Mouse (Mus musculus): ENCODE results near the gene Rora.

Gene Rora

GRCm38 (mm10) chr9:69394234-69394633 is 740.6 kb downstream of the Rora start:
- no peak for DNase-seq (ENCODE audit: low spot score in 2 of 2)

- DNase-seq (ENCODE audit: low spot score in 2 of 2): no peak
These were observed 743.8 kb downstream of the Rora start for GRCm38 (mm10) chr9:69397432-69397759.

DNA sequence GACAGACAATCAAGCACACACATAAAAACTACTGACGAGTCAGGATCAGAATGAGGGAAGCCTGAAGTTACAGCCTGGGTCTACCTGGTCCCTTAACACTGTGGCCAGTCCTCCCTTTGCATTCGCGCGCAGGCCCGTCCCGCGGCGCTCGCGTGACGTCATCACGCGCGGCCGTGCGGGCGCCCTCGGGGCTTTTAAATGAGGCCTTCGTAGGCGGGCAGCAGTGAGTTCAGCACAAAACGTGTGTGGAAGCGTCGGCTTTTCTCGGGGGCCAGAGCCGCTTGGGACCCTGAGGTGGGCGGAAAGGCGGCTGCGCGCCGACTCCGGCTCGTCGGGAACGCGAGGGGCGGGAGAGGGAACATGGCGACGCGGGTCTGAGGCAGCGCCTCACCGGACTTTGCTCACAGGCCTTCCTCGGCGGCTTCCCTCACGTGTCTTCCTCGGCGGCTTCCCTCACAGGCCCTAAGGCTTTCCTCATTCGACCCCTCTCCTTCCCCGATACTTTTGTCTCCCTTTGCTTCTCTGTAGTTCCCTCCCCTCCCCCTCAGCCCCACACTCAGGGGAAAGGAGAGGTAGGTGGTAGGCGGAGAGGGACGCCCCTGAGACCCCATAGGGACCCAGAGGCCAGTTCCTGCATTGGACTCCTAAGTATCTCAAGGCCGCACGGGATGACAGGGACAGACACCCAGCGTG is 744.3 kb downstream of the Rora start, which contains the start of gene Ice2:
TSS of gene Ice2 (plus strand) at position 147 of the 693 bp plus-strand sequence.
- peak; percentile 33 to 76 for DNase-seq (ENCODE audit: low spot score in 2 of 2)

DNA sequence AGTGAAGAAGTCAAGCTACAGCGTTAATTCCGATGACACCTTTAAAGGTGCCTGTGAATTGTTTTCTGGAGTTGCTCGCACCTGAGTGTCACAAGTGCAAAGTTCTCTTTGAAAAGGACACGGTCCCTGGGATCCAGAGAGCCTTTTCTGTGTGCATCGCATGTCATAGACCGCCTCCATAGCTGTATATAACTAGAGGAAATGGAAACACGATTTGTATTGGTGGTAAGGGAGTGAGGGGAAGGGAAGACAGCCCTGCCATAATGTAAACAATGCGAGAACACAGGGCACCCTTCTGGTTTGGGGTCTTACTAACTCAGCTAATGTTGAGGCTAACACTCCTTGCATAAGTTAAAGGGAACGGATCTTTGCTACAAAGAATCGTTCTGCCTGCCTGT is 744.9 kb downstream of the Rora start:
- DNase-seq (ENCODE audit: low spot score in 2 of 2): no peak

- DNase-seq (ENCODE audit: low spot score in 2 of 2): no peak
These were observed 751.1 kb downstream of the Rora start for GRCm38 (mm10) chr9:69404671-69405070.

DNA sequence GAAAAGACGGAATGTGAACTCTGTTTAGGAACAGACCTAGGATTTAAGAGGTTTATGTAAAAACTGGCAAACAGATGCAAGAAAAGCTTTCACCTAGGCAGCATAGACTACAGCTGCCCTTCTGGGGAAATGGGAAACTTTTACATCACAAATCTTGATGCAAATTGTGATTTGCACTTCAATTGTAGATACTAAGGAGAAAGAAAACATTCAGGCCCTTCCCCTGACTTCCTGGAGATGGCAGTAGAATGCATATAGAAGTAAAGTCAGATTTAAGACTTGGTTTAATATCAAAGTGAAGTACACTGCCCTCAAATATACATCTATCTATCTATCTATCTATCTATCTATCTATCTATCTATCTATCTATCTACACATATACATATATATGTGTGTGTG is 765.9 kb downstream of the Rora start:
- no peak for DNase-seq (ENCODE audit: low spot score in 2 of 2)

- DNase-seq (ENCODE audit: low spot score in 2 of 2): no peak
These were observed 776.9 kb downstream of the Rora start for GRCm38 (mm10) chr9:69430531-69430930.

GRCm38 (mm10) chr9:69431863-69432555 is 778.4 kb downstream of the Rora start:
- DNase-seq (ENCODE audit: low spot score in 2 of 2): peak in 1 of 2 experiments; percentile 12

DNA sequence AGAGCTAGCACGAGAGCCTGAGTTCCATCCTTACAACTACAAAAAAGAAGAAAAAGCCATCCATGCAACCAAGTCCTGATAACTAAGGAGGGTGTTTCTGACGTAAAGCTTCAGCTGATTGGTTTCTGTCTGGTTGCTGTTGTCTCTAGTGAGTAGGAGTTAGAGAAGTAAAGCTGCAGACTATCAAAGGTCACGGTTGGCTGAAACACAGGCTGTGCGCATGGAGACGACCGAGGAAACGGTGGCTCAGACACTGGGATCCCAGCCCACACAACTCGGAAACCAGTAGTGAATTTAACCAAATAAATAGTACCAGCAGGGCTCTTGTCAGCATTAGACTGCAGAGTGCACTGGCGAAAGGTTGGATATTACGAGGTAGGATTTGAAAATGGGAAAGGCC is 781.6 kb downstream of the Rora start:
- no peak for DNase-seq (ENCODE audit: low spot score in 2 of 2)

DNA sequence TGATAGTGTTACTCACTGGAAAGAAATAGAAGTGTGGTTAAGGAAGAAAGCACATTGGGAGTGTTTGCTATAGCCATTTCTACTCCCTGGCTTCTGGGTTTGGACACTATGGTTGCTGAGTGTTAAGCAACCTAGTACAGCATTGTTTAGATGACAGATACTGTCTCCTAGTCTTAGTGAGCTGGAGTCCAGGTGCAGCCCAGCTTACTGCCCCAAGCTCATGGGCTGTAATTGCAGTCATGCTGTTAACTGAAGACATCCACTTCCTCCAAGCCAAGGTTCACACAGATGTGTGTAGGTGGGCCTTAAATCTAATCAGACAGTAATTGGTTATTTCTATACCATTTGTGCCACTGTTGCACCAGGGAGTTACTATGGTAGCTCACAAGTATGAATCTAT is 782.1 kb downstream of the Rora start:
- no peak for DNase-seq (ENCODE audit: low spot score in 2 of 2)

Data from left cerebral cortex, adult 9 months (tissue).